Mouse (Mus musculus): ENCODE data around the gene Rhbdd3.

DNA sequence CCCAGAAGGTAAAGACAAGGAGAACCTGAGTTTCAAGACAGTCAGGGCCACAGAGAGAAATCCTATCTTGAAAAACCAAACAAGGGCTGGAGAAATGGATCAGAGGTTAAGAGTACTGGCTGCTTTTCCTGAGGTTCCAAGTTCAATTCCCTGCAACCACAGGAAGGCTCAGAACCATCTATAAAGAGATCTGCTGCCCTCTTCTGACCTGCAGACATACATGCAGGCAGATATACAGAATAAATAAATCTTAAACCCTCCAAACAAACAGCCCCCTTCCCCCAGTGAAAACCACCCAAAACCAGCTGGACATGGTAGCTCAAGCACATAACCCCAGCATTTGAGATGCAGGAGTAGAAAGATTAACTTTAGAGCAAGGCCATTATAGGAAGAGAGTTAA is 23.0 kb upstream of the Rhbdd3 start:
- no peak for TF ChIP-seq GATA1 (IDR thresholded peaks at IDR 0.05; ENCODE audit: low read length)
- TF ChIP-seq TAL1 (IDR thresholded peaks at IDR 0.05; ENCODE audit: low read length) = no peak

Measured in erythroblast, embryonic 14.5 days (primary cell).